Mouse (Mus musculus): Measurements from ENCODE around the gene Btbd18. TPM values are rescaled to one million over a fixed set of nuclear protein-coding genes. Genes with fewer than 3 reads are reported as not detected.

The Btbd18 gene
- total RNA-seq, 2 experiments from 2014 or later, result not detected

Other genes starting within 250 kb of the Btbd18 start
- 10 to 100 TPM in 1 of 2 experiments, 1 to 10 TPM in 1; 7.7 to 10.4 TPM for gene Calcrl, start 233.7 kb upstream of the Btbd18 start, total RNA-seq (2021)
- 1 to 10 TPM; 6.2 to 7.6 TPM for gene Tfpi, start 182.3 kb upstream of the Btbd18 start, total RNA-seq (2021)
- 10 to 100 TPM; 61.3 to 64.7 TPM for gene Ctnnd1, start 8.3 kb upstream of the Btbd18 start, total RNA-seq (2021)
- gene Selenoh, start 11.7 kb downstream of the Btbd18 start, total RNA-seq (2021), result 10 to 100 TPM; 71.0 to 73.0 TPM
- 10 to 100 TPM in 1 of 2 experiments, 1 to 10 TPM in 1; 6.7 to 11.1 TPM for gene Gm28635, start 19.0 kb downstream of the Btbd18 start, total RNA-seq (2021)
- gene Med19, start 19.3 kb downstream of the Btbd18 start, total RNA-seq (2021), result 10 to 100 TPM; 36.1 to 36.8 TPM
- 100 to 1,000 TPM; 183 to 192 TPM for gene Tmx2, start 20.1 kb downstream of the Btbd18 start, total RNA-seq (2021)
- 10 to 100 TPM; 37.0 to 38.4 TPM for gene Zdhhc5, start 56.1 kb downstream of the Btbd18 start, total RNA-seq (2021)
- 1 to 10 TPM; 8.0 to 8.3 TPM for gene Clp1, start 68.3 kb downstream of the Btbd18 start, total RNA-seq (2021)
- gene Ypel4, start 75.0 kb downstream of the Btbd18 start, total RNA-seq (2021), result 10 to 100 TPM; 21.9 to 23.2 TPM
- 1 to 10 TPM; 3.0 to 3.6 TPM for gene Gm19426, start 84.6 kb downstream of the Btbd18 start, total RNA-seq (2021)
- 1 to 10 TPM; 4.7 to 6.9 TPM for gene Serping1, start 116.4 kb downstream of the Btbd18 start, total RNA-seq (2021)
- gene Ube2l6, start 139.7 kb downstream of the Btbd18 start, total RNA-seq (2021), result 1 to 10 TPM; 6.5 to 6.8 TPM
- not detected for gene Smtnl1, start 163.6 kb downstream of the Btbd18 start, total RNA-seq (2021)
- 10 to 100 TPM; 62.8 to 66.7 TPM for gene Timm10, start 167.9 kb downstream of the Btbd18 start, total RNA-seq (2021)
- under 1 TPM; 0.34 to 0.43 TPM for gene Slc43a1, start 179.8 kb downstream of the Btbd18 start, total RNA-seq (2021)
- 10 to 100 TPM; 82.1 to 83.8 TPM for gene Rtn4rl2, start 227.6 kb downstream of the Btbd18 start, total RNA-seq (2021)